Mouse (Mus musculus) MEL (cell line): ENCODE results near the gene Dclk1.

Experiments used
- CHD1 ChIP-seq: IDR thresholded peaks from 2 replicates; pipeline ENCODE4 v1.6.1; 2012; ENCODE audit warnings: low read depth, mild to moderate bottlenecking, inconsistent platforms, low read length, improper control_type of control experiment
- CTCF ChIP-seq, 3 experiments: IDR thresholded peaks in 2 of 3; conservative IDR thresholded peaks in 1 of 3; 2 replicates each; pipeline ENCODE4 v1.5.1; 2011 to 2012; ENCODE audit warnings: low read length in 3 of 3, low read depth in 2 of 3, mild to moderate bottlenecking in 2 of 3, improper control_type of control experiment in 1 of 3, inconsistent platforms in 1 of 3, mixed read lengths in 1 of 3, moderate library complexity in 1 of 3; ENCODE audit not compliant: control insufficient read depth in 1 of 3, insufficient read depth in 1 of 3, poor library complexity in 1 of 3, severe bottlenecking in 1 of 3
- GABPA ChIP-seq: IDR thresholded peaks from 2 replicates; pipeline ENCODE4 v1.6.1; 2012; ENCODE audit warnings: low read depth, mild to moderate bottlenecking, inconsistent platforms, low read length, improper control_type of control experiment, moderate library complexity
- HCFC1 ChIP-seq: IDR thresholded peaks from 2 replicates; pipeline ENCODE4 v1.6.1; 2012; ENCODE audit warnings: low read depth, mild to moderate bottlenecking, inconsistent platforms, low read length, improper control_type of control experiment, moderate library complexity
- POLR2A ChIP-seq, 2 experiments: IDR thresholded peaks; 2 replicates each; pipeline ENCODE4 v1.6.1; 2011 to 2012; ENCODE audit warnings: low read length in 2 of 2, mild to moderate bottlenecking in 2 of 2, control low read depth in 1 of 2, improper control_type of control experiment in 1 of 2, low read depth in 1 of 2, moderate library complexity in 1 of 2; ENCODE audit not compliant: control insufficient read depth in 1 of 2, insufficient read depth in 1 of 2, poor library complexity in 1 of 2
- TCF12 ChIP-seq: IDR thresholded peaks from 2 replicates; pipeline ENCODE4 v1.6.1; 2014; ENCODE audit warnings: low read depth, mild to moderate bottlenecking, inconsistent platforms, low read length, improper control_type of control experiment, moderate library complexity
- USF2 ChIP-seq, 2 experiments: IDR thresholded peaks; 2 replicates each; pipeline ENCODE4 v1.6.1; 2011 to 2012; ENCODE audit warnings: improper control_type of control experiment in 2 of 2, low read length in 2 of 2, borderline replicate concordance in 1 of 2, inconsistent platforms in 1 of 2, low read depth in 1 of 2, mild to moderate bottlenecking in 1 of 2; ENCODE audit not compliant: insufficient read depth in 1 of 2
- ZMIZ1 ChIP-seq: IDR thresholded peaks from 2 replicates; pipeline ENCODE4 v1.6.1; 2012; ENCODE audit warnings: low read depth, mild to moderate bottlenecking, inconsistent platforms, low read length, improper control_type of control experiment, moderate library complexity
- ZNF384 ChIP-seq: IDR thresholded peaks from 2 replicates; pipeline ENCODE4 v1.6.1; 2012; ENCODE audit warnings: low read depth, mild to moderate bottlenecking, inconsistent platforms, low read length, improper control_type of control experiment

GRCm38 (mm10) chr3:55461685-55462655 lies 219.8 kb downstream of the Dclk1 start:
- TF ChIP-seq CHD1 (no peak), TCF12 (no peak), ZMIZ1 (no peak), POLR2A (IDR thresholded peaks at IDR 0.05; ENCODE audit: control insufficient read depth in 1 of 2, insufficient read depth in 1 of 2, low read depth in 1 of 2, low read length in 2 of 2, poor library complexity in 1 of 2) (no peak), GABPA (no peak), USF2 (IDR thresholded peaks at IDR 0.05; ENCODE audit: borderline replicate concordance in 1 of 2, insufficient read depth in 1 of 2, low read depth in 1 of 2, low read length in 2 of 2) (no peak), HCFC1 (no peak), ZNF384 (no peak), CTCF (IDR thresholded peaks at IDR 0.05 in 2 of 3, conservative IDR thresholded peaks at IDR 0.05 in 1 of 3; ENCODE audit: control insufficient read depth in 1 of 3, insufficient read depth in 1 of 3, low read depth in 2 of 3, low read length in 3 of 3, poor library complexity in 1 of 3, severe bottlenecking in 1 of 3) (no peak)
